Mouse (Mus musculus): Measurements from ENCODE around the gene Apopt1. TPM values are rescaled to one million over a fixed set of nuclear protein-coding genes. Genes with fewer than 3 reads are reported as not detected.
A peak's percentile ranks its signal among the peaks of the same experiment; 100 is the strongest.

The Apopt1 gene
- polyA plus RNA-seq, 1 experiment from 2014 or later: 52.5 TPM

GRCm38 (mm10) chr12:111696239-111696638 is 16.8 kb upstream of the Apopt1 start:
- no peak overlapping the region for H3K4me3 ChIP-seq (ENCODE audit: low read depth, low read length)
- no peak for ATAC-seq (ENCODE audit: low FRiP score)
- H3K27me3 ChIP-seq (ENCODE audit: control insufficient read depth, insufficient read depth, low read length): no peaks in the 10 kb centered on the region
- peak overlapping the region; percentile 90; the same call in 1 of the 2 replicates for H3K27ac ChIP-seq (ENCODE audit: low read depth, low read length)
- no peak overlapping the region for H3K4me2 ChIP-seq (replicated peaks; ENCODE audit: low read depth, low read length)
- H3K4me1 ChIP-seq (replicated peaks; ENCODE audit: control insufficient read depth, insufficient read depth, low read length): peaks cover 37% of the 10 kb centered on the region
- no peaks in the 10 kb centered on the region for H3K9me3 ChIP-seq (ENCODE audit: control insufficient read depth, low read length)
- peak; percentile 88 for DNase-seq (ENCODE audit: low spot score)
- no peaks in the 10 kb centered on the region for H3K36me3 ChIP-seq (ENCODE audit: control insufficient read depth, insufficient read depth, low read length)
- peak overlapping the region; percentile 24; the same call in 1 of the 2 replicates for H3K9ac ChIP-seq (ENCODE audit: low read depth, low read length)
- WGBS: 19% methylated on average over 6 of the region's 6 CpGs

- WGBS: 74% methylated on average over 4 of the region's 4 CpGs
- no peak overlapping the region for H3K4me3 ChIP-seq (ENCODE audit: low read depth, low read length)
- DNase-seq (ENCODE audit: low spot score) (no peak), ATAC-seq (ENCODE audit: low FRiP score) (no peak)
- H3K27me3 ChIP-seq (ENCODE audit: control insufficient read depth, insufficient read depth, low read length): no peaks in the 10 kb centered on the region
- no peaks in the 10 kb centered on the region for H3K36me3 ChIP-seq (ENCODE audit: control insufficient read depth, insufficient read depth, low read length)
- no peak overlapping the region for H3K27ac ChIP-seq (ENCODE audit: low read depth, low read length)
- no peaks in the 10 kb centered on the region for H3K9me3 ChIP-seq (ENCODE audit: control insufficient read depth, low read length)
- H3K4me2 ChIP-seq (replicated peaks; ENCODE audit: low read depth, low read length): no peak overlapping the region
- H3K9ac ChIP-seq (ENCODE audit: low read depth, low read length): no peak overlapping the region
- H3K4me1 ChIP-seq (replicated peaks; ENCODE audit: control insufficient read depth, insufficient read depth, low read length): peaks cover 29% of the 10 kb centered on the region
These were observed 15.4 kb upstream of the Apopt1 start for GRCm38 (mm10) chr12:111697708-111698107.

- Histone ChIP-seq H3K27ac (ENCODE audit: low read depth, low read length) (no peak overlapping the region), H3K4me2 (replicated peaks; ENCODE audit: low read depth, low read length) (no peak overlapping the region), H3K9me3 (ENCODE audit: control insufficient read depth, low read length) (no peaks in the 10 kb centered on the region), H3K36me3 (ENCODE audit: control insufficient read depth, insufficient read depth, low read length) (no peaks in the 10 kb centered on the region), H3K9ac (ENCODE audit: low read depth, low read length) (no peak overlapping the region), H3K4me1 (replicated peaks; ENCODE audit: control insufficient read depth, insufficient read depth, low read length) (peaks cover 23% of the 10 kb centered on the region), H3K27me3 (ENCODE audit: control insufficient read depth, insufficient read depth, low read length) (no peaks in the 10 kb centered on the region), H3K4me3 (ENCODE audit: low read depth, low read length) (no peak overlapping the region)
- WGBS: 75% methylated on average over 6 of the region's 6 CpGs
- no peak for ATAC-seq (ENCODE audit: low FRiP score)
- DNase-seq (ENCODE audit: low spot score): no peak
These were observed 14.6 kb upstream of the Apopt1 start for GRCm38 (mm10) chr12:111698346-111698913.

GRCm38 (mm10) chr12:111699542-111699941 is 13.5 kb upstream of the Apopt1 start:
- WGBS: 89% methylated on average over 4 of the region's 4 CpGs
- H3K4me2 ChIP-seq (replicated peaks; ENCODE audit: low read depth, low read length): no peak overlapping the region
- no peak overlapping the region for H3K27ac ChIP-seq (ENCODE audit: low read depth, low read length)
- H3K9ac ChIP-seq (ENCODE audit: low read depth, low read length): no peak overlapping the region
- DNase-seq (ENCODE audit: low spot score) (no peak), ATAC-seq (ENCODE audit: low FRiP score) (no peak)
- peaks cover 15% of the 10 kb centered on the region for H3K4me1 ChIP-seq (replicated peaks; ENCODE audit: control insufficient read depth, insufficient read depth, low read length)
- H3K36me3 ChIP-seq (ENCODE audit: control insufficient read depth, insufficient read depth, low read length): no peaks in the 10 kb centered on the region
- H3K27me3 ChIP-seq (ENCODE audit: control insufficient read depth, insufficient read depth, low read length): no peaks in the 10 kb centered on the region
- no peaks in the 10 kb centered on the region for H3K9me3 ChIP-seq (ENCODE audit: control insufficient read depth, low read length)
- no peak overlapping the region for H3K4me3 ChIP-seq (ENCODE audit: low read depth, low read length)

GRCm38 (mm10) chr12:111700920-111701458 is 12.1 kb upstream of the Apopt1 start:
- Histone ChIP-seq H3K27me3 (ENCODE audit: control insufficient read depth, insufficient read depth, low read length) (no peaks in the 10 kb centered on the region), H3K27ac (ENCODE audit: low read depth, low read length) (no peak overlapping the region), H3K4me1 (replicated peaks; ENCODE audit: control insufficient read depth, insufficient read depth, low read length) (peaks cover 1% of the 10 kb centered on the region; the same call in 1 of the 2 replicates), H3K9me3 (ENCODE audit: control insufficient read depth, low read length) (no peaks in the 10 kb centered on the region), H3K4me2 (replicated peaks; ENCODE audit: low read depth, low read length) (no peak overlapping the region), H3K4me3 (ENCODE audit: low read depth, low read length) (no peak overlapping the region), H3K9ac (ENCODE audit: low read depth, low read length) (no peak overlapping the region), H3K36me3 (ENCODE audit: control insufficient read depth, insufficient read depth, low read length) (no peaks in the 10 kb centered on the region)
- no peak for DNase-seq (ENCODE audit: low spot score)
- 71% methylated on average over 9 of the region's 9 CpGs for WGBS
- no peak for ATAC-seq (ENCODE audit: low FRiP score)

GRCm38 (mm10) chr12:111703301-111703700 is 9.8 kb upstream of the Apopt1 start:
- H3K4me1 ChIP-seq (replicated peaks; ENCODE audit: control insufficient read depth, insufficient read depth, low read length): no peaks in the 10 kb centered on the region
- ATAC-seq (ENCODE audit: low FRiP score) (no peak), DNase-seq (ENCODE audit: low spot score) (no peak)
- H3K9me3 ChIP-seq (ENCODE audit: control insufficient read depth, low read length): no peaks in the 10 kb centered on the region
- H3K27ac ChIP-seq (ENCODE audit: low read depth, low read length): no peak overlapping the region
- H3K4me3 ChIP-seq (ENCODE audit: low read depth, low read length): no peak overlapping the region
- no peaks in the 10 kb centered on the region for H3K36me3 ChIP-seq (ENCODE audit: control insufficient read depth, insufficient read depth, low read length)
- H3K9ac ChIP-seq (ENCODE audit: low read depth, low read length): no peak overlapping the region
- no peak overlapping the region for H3K4me2 ChIP-seq (replicated peaks; ENCODE audit: low read depth, low read length)
- no peaks in the 10 kb centered on the region for H3K27me3 ChIP-seq (ENCODE audit: control insufficient read depth, insufficient read depth, low read length)
- 77% methylated on average over 3 of the region's 3 CpGs for WGBS

GRCm38 (mm10) chr12:111704609-111705008 is 8.5 kb upstream of the Apopt1 start:
- no peak overlapping the region for H3K9ac ChIP-seq (ENCODE audit: low read depth, low read length)

GRCm38 (mm10) chr12:111705186-111705973 is 7.7 kb upstream of the Apopt1 start:
- no peak overlapping the region for H3K27ac ChIP-seq (ENCODE audit: low read depth, low read length)
- H3K4me1 ChIP-seq (replicated peaks; ENCODE audit: control insufficient read depth, insufficient read depth, low read length): no peaks in the 10 kb centered on the region
- ATAC-seq (ENCODE audit: low FRiP score): no peak
- H3K9me3 ChIP-seq (ENCODE audit: control insufficient read depth, low read length): no peaks in the 10 kb centered on the region
- no peak overlapping the region for H3K9ac ChIP-seq (ENCODE audit: low read depth, low read length)
- DNase-seq (ENCODE audit: low spot score): no peak
- no peaks in the 10 kb centered on the region for H3K27me3 ChIP-seq (ENCODE audit: control insufficient read depth, insufficient read depth, low read length)
- WGBS: 81% methylated on average over 15 of the region's 15 CpGs
- H3K4me3 ChIP-seq (ENCODE audit: low read depth, low read length): no peak overlapping the region
- no peaks in the 10 kb centered on the region for H3K36me3 ChIP-seq (ENCODE audit: control insufficient read depth, insufficient read depth, low read length)
- H3K4me2 ChIP-seq (replicated peaks; ENCODE audit: low read depth, low read length): no peak overlapping the region

More at GRCm38 (mm10) chr12:111704609-111705008, 8.5 kb upstream of the Apopt1 start:
- Histone ChIP-seq H3K4me2 (replicated peaks; ENCODE audit: low read depth, low read length) (no peak overlapping the region), H3K27me3 (ENCODE audit: control insufficient read depth, insufficient read depth, low read length) (no peaks in the 10 kb centered on the region), H3K36me3 (ENCODE audit: control insufficient read depth, insufficient read depth, low read length) (no peaks in the 10 kb centered on the region), H3K27ac (ENCODE audit: low read depth, low read length) (no peak overlapping the region; the same call in 1 of the 2 replicates), H3K9me3 (ENCODE audit: control insufficient read depth, low read length) (no peaks in the 10 kb centered on the region), H3K4me1 (replicated peaks; ENCODE audit: control insufficient read depth, insufficient read depth, low read length) (no peaks in the 10 kb centered on the region), H3K4me3 (ENCODE audit: low read depth, low read length) (no peak overlapping the region)
- WGBS: 61% methylated on average over 9 of the region's 9 CpGs
- no peak for DNase-seq (ENCODE audit: low spot score)
- ATAC-seq (ENCODE audit: low FRiP score): no peak
